ENCODE assay signal across 24 mouse cellular contexts in genomic region chr6:118770396-118770795, GRCm38 (mm10).
DNase-seq lines count a peak whose midpoint lies in the region; ATAC-seq and TF ChIP-seq lines count a peak whose summit lies in the region.
"Had no signal": no experiment of that assay in that cellular context is flagged by ENCODE, and none has a peak within 500 bp of the region (broad histone marks: within the 10 kb centered on the region; RNA-seq: fewer than 3 reads in every experiment).

No protein-coding gene starts in this region.

- no peak for TF ChIP-seq POLR2A in MEL (IDR thresholded peaks at IDR 0.05; ENCODE audit: control insufficient read depth in 1 of 2, insufficient read depth in 1 of 2, low read depth in 1 of 2, low read length in 2 of 2, poor library complexity in 1 of 2)

- no peak for TF ChIP-seq RAD21 in MEL (IDR thresholded peaks at IDR 0.05; ENCODE audit: low read depth, low read length)

- WGBS in liver, embryonic 11.5 days = 76% methylated on average over 6 of the region's 6 CpGs
- WGBS in liver, embryonic 13.5 days (ENCODE audit: insufficient replicate concordance) = 64% methylated on average over 6 of the region's 6 CpGs
- WGBS in liver, postnatal 0 days (ENCODE audit: insufficient replicate concordance) = 70% methylated on average over 6 of the region's 6 CpGs

- peak overlapping the region; percentile 61; the same call in 1 of the 2 replicates for H3K27ac ChIP-seq in liver, embryonic 11.5 days (ENCODE audit: low read depth, low read length)
- peak overlapping the region; percentile 30 for H3K27ac ChIP-seq in MEL (ENCODE audit: control insufficient read depth, low read depth, low read length)
- peak overlapping the region; percentile 89 for H3K27ac ChIP-seq in liver, embryonic 13.5 days
- H3K27ac ChIP-seq in liver, postnatal 0 days (ENCODE audit: low read depth) = peak overlapping the region; percentile 3; the same call in 1 of the 2 replicates
- H3K27ac ChIP-seq: embryonic facial prominence, embryonic 12.5 days; forebrain, embryonic 13.5 days; gastrocnemius, adult 2 months; heart, embryonic 15.5 days; hindbrain, embryonic 13.5 days; hindbrain, postnatal 0 days had no signal

- H3K9ac ChIP-seq in liver, embryonic 11.5 days (ENCODE audit: low read depth, low read length) = no peak overlapping the region
- no peak overlapping the region for H3K9ac ChIP-seq in MEL (ENCODE audit: control insufficient read depth, low read depth, low read length, poor library complexity, severe bottlenecking)
- 0 out of 2 replicates have a peak overlapping the region, but pooled peaks have one; percentile 58 for H3K9ac ChIP-seq in liver, embryonic 13.5 days
- no peak overlapping the region for H3K9ac ChIP-seq in liver, postnatal 0 days (replicated peaks)
- H3K9ac ChIP-seq: embryonic facial prominence, embryonic 12.5 days; forebrain, embryonic 13.5 days; forebrain, postnatal 0 days; heart, embryonic 15.5 days; hindbrain, embryonic 13.5 days had no signal

- H3K36me3 ChIP-seq in liver, embryonic 11.5 days (ENCODE audit: control insufficient read depth, insufficient read depth, low read length) = no peaks in the 10 kb centered on the region
- peaks cover 0 to 24% of the 10 kb centered on the region in 2 experiments; a peak in 2 of 4 replicates for H3K36me3 ChIP-seq in MEL (ENCODE audit: control insufficient read depth in 1 of 2, insufficient read depth in 2 of 2, low read length in 2 of 2)
- H3K36me3 ChIP-seq in liver, embryonic 13.5 days = no peaks in the 10 kb centered on the region
- no peaks in the 10 kb centered on the region for H3K36me3 ChIP-seq in liver, postnatal 0 days (replicated peaks; ENCODE audit: insufficient read depth, low read length)
- H3K36me3 ChIP-seq: G1E had no signal

- ATAC-seq in liver, embryonic 11.5 days (replicated peaks; ENCODE audit: low FRiP score) = no peak; the same call in 1 of the 2 replicates
- ATAC-seq in liver, embryonic 13.5 days (ENCODE audit: low read depth) = no peak
- ATAC-seq in liver, postnatal 0 days = no peak
- ATAC-seq: forebrain, embryonic 13.5 days; forebrain, postnatal 0 days; hindbrain, postnatal 0 days had no signal

- DNase-seq in liver, embryonic 11.5 days (ENCODE audit: low spot score) = no peak
- no peak for DNase-seq in liver
- no peak for DNase-seq in MEL (ENCODE audit: low read depth, low spot score)
- DNase-seq in liver, embryonic 13.5 days = no peak
- no peak for DNase-seq in liver, postnatal 0 days
- DNase-seq in spleen, postnatal 4 days (ENCODE audit: low spot score in 2 of 2) = no peak
- DNase-seq in adrenal gland, postnatal 36 days = no peak
- DNase-seq in kidney, postnatal 14 days = no peak
- DNase-seq: adrenal gland, adult 8-10 months; cerebellum, adult 11 months; cerebellum, adult 8-10 months; cerebellum, postnatal 14 days; embryo, embryonic 11 days; forebrain, postnatal 0 days; gastrocnemius, adult 2 months; heart, adult 18-20 months; heart, postnatal 14 days had no signal

- H3K9me3 ChIP-seq in liver, embryonic 11.5 days (ENCODE audit: control insufficient read depth, low read length) = no peaks in the 10 kb centered on the region
- H3K9me3 ChIP-seq in MEL (replicated peaks; ENCODE audit: insufficient read depth, low read length) = no peaks in the 10 kb centered on the region
- no peaks in the 10 kb centered on the region for H3K9me3 ChIP-seq in liver, embryonic 13.5 days (replicated peaks)
- no peaks in the 10 kb centered on the region for H3K9me3 ChIP-seq in liver, postnatal 0 days (ENCODE audit: low read length)
- H3K9me3 ChIP-seq: forebrain, embryonic 13.5 days; heart, embryonic 15.5 days; hindbrain, embryonic 13.5 days had no signal

- no peak for TF ChIP-seq CTCF in MEL (IDR thresholded peaks at IDR 0.05 in 2 of 3, conservative IDR thresholded peaks at IDR 0.05 in 1 of 3; ENCODE audit: control insufficient read depth in 1 of 3, insufficient read depth in 1 of 3, low read depth in 2 of 3, low read length in 3 of 3, poor library complexity in 1 of 3, severe bottlenecking in 1 of 3)
- TF ChIP-seq CTCF in liver, postnatal 0 days (IDR thresholded peaks at IDR 0.05; ENCODE audit: low read depth) = no peak

- no peak overlapping the region for H3K4me2 ChIP-seq in liver, embryonic 11.5 days
- H3K4me2 ChIP-seq in liver, embryonic 13.5 days = peak overlapping the region; percentile 53
- H3K4me2 ChIP-seq in liver, postnatal 0 days (ENCODE audit: low read depth, low read length) = peak overlapping the region; percentile 44
- H3K4me2 ChIP-seq: embryonic facial prominence, embryonic 12.5 days; forebrain, embryonic 13.5 days; heart, embryonic 11.5 days; heart, embryonic 15.5 days; hindbrain, embryonic 13.5 days had no signal

- H3K27me3 ChIP-seq in liver, embryonic 11.5 days (replicated peaks; ENCODE audit: control insufficient read depth, insufficient read depth, low read length) = no peaks in the 10 kb centered on the region
- no peaks in the 10 kb centered on the region for H3K27me3 ChIP-seq in MEL (ENCODE audit: control insufficient read depth in 1 of 2, insufficient read depth in 2 of 2, low read length in 2 of 2)
- H3K27me3 ChIP-seq in liver, embryonic 13.5 days = no peaks in the 10 kb centered on the region
- H3K27me3 ChIP-seq in liver, postnatal 0 days (ENCODE audit: insufficient read depth, low read length) = 0 out of 2 replicates have a peak, but pooled peaks cover 2% of the 10 kb centered on the region
- H3K27me3 ChIP-seq: embryonic facial prominence, embryonic 12.5 days; forebrain, embryonic 13.5 days; heart, embryonic 15.5 days; hindbrain, embryonic 13.5 days had no signal

- H3K79me2 ChIP-seq in MEL (ENCODE audit: control insufficient read depth, insufficient read depth, low read length, poor library complexity) = no peaks in the 10 kb centered on the region

- H3K4me1 ChIP-seq in liver, embryonic 11.5 days (replicated peaks; ENCODE audit: control insufficient read depth, insufficient read depth, low read length) = peaks cover 11% of the 10 kb centered on the region
- H3K4me1 ChIP-seq in MEL (ENCODE audit: control insufficient read depth in 1 of 2, insufficient read depth in 2 of 2, low read length in 2 of 2) = peaks cover 20 to 27% of the 10 kb centered on the region in 2 experiments
- H3K4me1 ChIP-seq in liver, embryonic 13.5 days (replicated peaks) = peaks cover 39% of the 10 kb centered on the region
- peaks cover 18% of the 10 kb centered on the region for H3K4me1 ChIP-seq in liver, postnatal 0 days (ENCODE audit: insufficient read depth)
- H3K4me1 ChIP-seq: embryonic facial prominence, embryonic 12.5 days; forebrain, embryonic 13.5 days; heart, embryonic 15.5 days; hindbrain, embryonic 13.5 days had no signal

- TF ChIP-seq EP300 in MEL (IDR thresholded peaks at IDR 0.05; ENCODE audit: low read depth in 1 of 2, low read length in 2 of 2) = no peak
- TF ChIP-seq EP300 in liver, postnatal 0 days (IDR thresholded peaks at IDR 0.05; ENCODE audit: low read depth) = no peak

- H3K4me3 ChIP-seq in liver, embryonic 11.5 days (ENCODE audit: low read depth, low read length) = no peak overlapping the region
- no peak overlapping the region for H3K4me3 ChIP-seq in MEL (ENCODE audit: control insufficient read depth in 1 of 2, insufficient read depth in 1 of 2, low read depth in 2 of 2, low read length in 2 of 2)
- no peak overlapping the region for H3K4me3 ChIP-seq in liver, embryonic 13.5 days (replicated peaks)
- H3K4me3 ChIP-seq in liver, postnatal 0 days (ENCODE audit: low read depth, low read length) = no peak overlapping the region
- H3K4me3 ChIP-seq: embryonic facial prominence, embryonic 12.5 days; forebrain, embryonic 13.5 days; gastrocnemius, adult 2 months; heart, embryonic 15.5 days; hindbrain, embryonic 13.5 days had no signal

TF ChIP-seq in MEL, 35 proteins besides CTCF, POLR2A, EP300 and RAD21:
- TF ChIP-seq UBTF (IDR thresholded peaks at IDR 0.05; ENCODE audit: borderline replicate concordance, insufficient read depth, low read depth, low read length) (no peak), TAL1 (IDR thresholded peaks at IDR 0.05; ENCODE audit: low read length) (no peak), ZKSCAN1 (IDR thresholded peaks at IDR 0.05; ENCODE audit: low read depth, low read length) (no peak), NRF1 (IDR thresholded peaks at IDR 0.05; ENCODE audit: insufficient read depth, low read depth, low read length, poor library complexity, severe bottlenecking) (no peak), TCF12 (IDR thresholded peaks at IDR 0.05; ENCODE audit: low read depth, low read length) (no peak), GATA1 (IDR thresholded peaks at IDR 0.05; ENCODE audit: low read depth, low read length) (no peak), USF2 (IDR thresholded peaks at IDR 0.05; ENCODE audit: borderline replicate concordance in 1 of 2, insufficient read depth in 1 of 2, low read depth in 1 of 2, low read length in 2 of 2) (no peak), RCOR1 (IDR thresholded peaks at IDR 0.05; ENCODE audit: low read depth, low read length) (no peak), MAFK (IDR thresholded peaks at IDR 0.05; ENCODE audit: borderline replicate concordance, low read depth, low read length) (no peak), BHLHE40 (IDR thresholded peaks at IDR 0.05; ENCODE audit: borderline replicate concordance, low read depth, low read length) (no peak), GABPA (IDR thresholded peaks at IDR 0.05; ENCODE audit: low read depth, low read length) (no peak), SMC3 (IDR thresholded peaks at IDR 0.05; ENCODE audit: low read depth, low read length) (no peak), ZC3H11A (IDR thresholded peaks at IDR 0.05; ENCODE audit: low read depth, low read length) (no peak), POLR2AphosphoS5 (IDR thresholded peaks at IDR 0.05; ENCODE audit: borderline replicate concordance, low read depth, low read length) (no peak), USF1 (IDR thresholded peaks at IDR 0.05; ENCODE audit: low read depth, low read length) (no peak), ETS1 (IDR thresholded peaks at IDR 0.05; ENCODE audit: low read depth, low read length) (no peak), ZMIZ1 (IDR thresholded peaks at IDR 0.05; ENCODE audit: low read depth, low read length) (no peak), ELF1 (IDR thresholded peaks at IDR 0.05; ENCODE audit: low read depth, low read length) (no peak)

Comparison
In these comparisons a context has a peak if more than half of its experiments do, and no peak if none do; other contexts are left out.
1. H3K27ac ChIP-seq: peak in every context shown above with its lines; median percentile 89 in liver, embryonic 13.5 days; 61 in liver, embryonic 11.5 days; 30 in MEL; 3 in liver, postnatal 0 days.